Mouse (Mus musculus): ENCODE measurements at regions not wholly inside any gene's neighbourhood (a gene's known extent, or its start where the extent isn't known, plus 50 kb on each side); places are given as distances from the start of the nearest gene placed in this dataset.

- no peak for DNase-seq
Measured at GRCm38 (mm10) chr8:90762390-90762789, 54.8 kb downstream of the Gm19935 start.

- no peak for DNase-seq
Measured at GRCm38 (mm10) chr8:90761947-90762346, 55.2 kb downstream of the Gm19935 start.

- no peak for DNase-seq
Measured at GRCm38 (mm10) chr8:90761446-90761845, 55.7 kb downstream of the Gm19935 start.

- DNase-seq, result no peak
Measured at GRCm38 (mm10) chr8:90759531-90759930, 57.7 kb downstream of the Gm19935 start.

- DNase-seq, result no peak
Measured at GRCm38 (mm10) chr8:90755020-90755419, 62.2 kb downstream of the Gm19935 start.

GRCm38 (mm10) chr8:90743546-90743945, 73.6 kb downstream of the Gm19935 start:
- no peak for DNase-seq

GRCm38 (mm10) chr8:90740963-90741733, 76.0 kb downstream of the Gm19935 start:
- no peak for DNase-seq

- no peak for DNase-seq
Measured at GRCm38 (mm10) chr8:90740302-90740962, 76.8 kb downstream of the Gm19935 start.

GRCm38 (mm10) chr8:90728011-90728410, 89.2 kb downstream of the Gm19935 start:
- no peak for DNase-seq

GRCm38 (mm10) chr8:90725188-90725587, 92.0 kb downstream of the Gm19935 start:
- no peak for DNase-seq

- no peak for DNase-seq
Measured at GRCm38 (mm10) chr8:90716436-90716835, 100.8 kb downstream of the Gm19935 start.

GRCm38 (mm10) chr8:90708524-90708923, 108.7 kb downstream of the Gm19935 start:
- DNase-seq, result peak; percentile 41

- DNase-seq, result no peak
Measured at GRCm38 (mm10) chr8:90692516-90692915, 124.7 kb downstream of the Gm19935 start.

- no peak for DNase-seq
Measured at GRCm38 (mm10) chr8:90685076-90685475, 132.1 kb downstream of the Gm19935 start.

- DNase-seq, result no peak
Measured at GRCm38 (mm10) chr8:90670471-90671057, 146.6 kb downstream of the Gm19935 start.

GRCm38 (mm10) chr8:90669396-90669795, 147.8 kb downstream of the Gm19935 start:
- DNase-seq, result no peak

- no peak for DNase-seq
Measured at GRCm38 (mm10) chr8:90659066-90659465, 158.1 kb downstream of the Gm19935 start.

- DNase-seq, result no peak
Measured at GRCm38 (mm10) chr8:90657641-90658051, 159.5 kb downstream of the Gm19935 start.

GRCm38 (mm10) chr8:90657116-90657515, 160.1 kb downstream of the Gm19935 start:
- DNase-seq, result no peak

- DNase-seq, result no peak
Measured at GRCm38 (mm10) chr8:90656436-90657090, 160.6 kb downstream of the Gm19935 start.

GRCm38 (mm10) chr8:90654786-90655185, 162.4 kb downstream of the Gm19935 start:
- no peak for DNase-seq

GRCm38 (mm10) chr8:90642392-90642791, 174.8 kb downstream of the Gm19935 start:
- no peak for DNase-seq

- DNase-seq, result no peak
Measured at GRCm38 (mm10) chr8:90636770-90637169, 180.4 kb downstream of the Gm19935 start.

All from adrenal gland, postnatal 25 days (tissue).